1 mouse cellular context compared by ENCODE assay signal in genomic region chr3:104863786-104864650, GRCm38 (mm10).
A peak's percentile ranks its signal among the peaks of the same experiment; 100 is the strongest.
TF ChIP-seq lines count a peak whose summit lies in the region.

St7l (plus strand) TSS chr3:104864005.
Capza1 (minus strand) TSS chr3:104864505.

TF ChIP-seq in CH12.LX, 34 proteins besides CTCF, POLR2A, EP300 and RAD21 (continued from another document):
- TF ChIP-seq MAFK (IDR thresholded peaks at IDR 0.05; ENCODE audit: insufficient replicate concordance, low read length) (no peak), ETS1 (conservative IDR thresholded peaks at IDR 0.05; ENCODE audit: low read depth, low read length) (peak; percentile 12; the same call in 1 of the 2 replicates), ZC3H11A (IDR thresholded peaks at IDR 0.05; ENCODE audit: low read depth, low read length) (no peak), E2F4 (IDR thresholded peaks at IDR 0.05; ENCODE audit: insufficient replicate concordance, low read depth, low read length) (no peak), ZMIZ1 (IDR thresholded peaks at IDR 0.05; ENCODE audit: low read depth, low read length) (peak; percentile 93), USF2 (conservative IDR thresholded peaks at IDR 0.05; ENCODE audit: low read depth, low read length) (no peak), ZKSCAN1 (IDR thresholded peaks at IDR 0.05; ENCODE audit: borderline replicate concordance, low read depth, low read length) (no peak), NELFE (IDR thresholded peaks at IDR 0.05; ENCODE audit: low read depth, low read length) (peak; percentile 91), SIN3A (IDR thresholded peaks at IDR 0.05; ENCODE audit: low read length) (peak; percentile 74), BHLHE40 (IDR thresholded peaks at IDR 0.05; ENCODE audit: low read depth, low read length) (no peak), ZNF384 (IDR thresholded peaks at IDR 0.05; ENCODE audit: low read depth, low read length) (no peak), TBP (conservative IDR thresholded peaks at IDR 0.05; ENCODE audit: low read depth, low read length) (peak; percentile 56; the same call in 1 of the 2 replicates), USF1 (IDR thresholded peaks at IDR 0.05; ENCODE audit: low read depth, low read length) (no peak), MAZ (IDR thresholded peaks at IDR 0.05; ENCODE audit: low read depth, low read length) (peak; percentile 20; the same call in 1 of the 2 replicates), ELF1 (IDR thresholded peaks at IDR 0.05; ENCODE audit: low read depth, low read length) (peak; percentile 83), MXI1 (IDR thresholded peaks at IDR 0.05; ENCODE audit: low read depth, low read length) (peak; percentile 73), UBTF (IDR thresholded peaks at IDR 0.05; ENCODE audit: low read depth, low read length) (no peak)
